Mouse (Mus musculus) layer of hippocampus, adult 9-10 months (tissue): Measurements from ENCODE around the gene Bri3bp.
"Not testable (repeated sequence)": the region's sequence is repeated elsewhere in the genome, so short reads cannot be mapped to it uniquely, and the experiment has no call there.

ENCODE experiments used
- DNase-seq: peaks from one replicate; pipeline ENCODE4 v3.0.0; 2022; ENCODE audit warnings: low spot score

The Bri3bp gene

GRCm38 (mm10) chr5:125409348-125410090 lies 31.8 kb upstream of the Bri3bp start:
- DNase-seq: no peak

- DNase-seq: peak; percentile 59
These were observed 29.3 kb upstream of the Bri3bp start for GRCm38 (mm10) chr5:125411972-125412530.

GRCm38 (mm10) chr5:125412536-125412935 lies 28.8 kb upstream of the Bri3bp start:
- not testable (repeated sequence) for DNase-seq

GRCm38 (mm10) chr5:125413763-125414162 lies 27.6 kb upstream of the Bri3bp start:
- no peak for DNase-seq

GRCm38 (mm10) chr5:125416183-125416582 lies 25.2 kb upstream of the Bri3bp start:
- no peak for DNase-seq

GRCm38 (mm10) chr5:125418636-125419035 lies 22.7 kb upstream of the Bri3bp start:
- DNase-seq: no peak

- DNase-seq: no peak
These were observed 22.2 kb upstream of the Bri3bp start for GRCm38 (mm10) chr5:125419124-125419523.

GRCm38 (mm10) chr5:125425698-125426276 lies 15.6 kb upstream of the Bri3bp start:
- DNase-seq: no peak

- no peak for DNase-seq
These were observed 15.0 kb upstream of the Bri3bp start for GRCm38 (mm10) chr5:125426343-125426742.

GRCm38 (mm10) chr5:125432324-125432723 lies 9.0 kb upstream of the Bri3bp start:
- not testable (repeated sequence) for DNase-seq

- peak; percentile 65 for DNase-seq
These were observed 7.5 kb upstream of the Bri3bp start, which contains the start of gene Dhx37 for GRCm38 (mm10) chr5:125433793-125434337. Gene Dhx37 (minus strand): TSS chr5:125434121.

GRCm38 (mm10) chr5:125434347-125434746 lies 7.0 kb upstream of the Bri3bp start:
- DNase-seq: not testable (repeated sequence)

- no peak for DNase-seq
These were observed 660 bp upstream of the Bri3bp start for GRCm38 (mm10) chr5:125440583-125441233.

- no peak for DNase-seq
These were observed 998 bp downstream of the Bri3bp start for GRCm38 (mm10) chr5:125442136-125442995.

- DNase-seq: no peak
These were observed 2.0 kb downstream of the Bri3bp start for GRCm38 (mm10) chr5:125443335-125443734.

GRCm38 (mm10) chr5:125443915-125444314 lies 2.5 kb downstream of the Bri3bp start:
- no peak for DNase-seq

GRCm38 (mm10) chr5:125444554-125444953 lies 3.2 kb downstream of the Bri3bp start:
- no peak for DNase-seq

- DNase-seq: no peak
These were observed 5.0 kb downstream of the Bri3bp start for GRCm38 (mm10) chr5:125446344-125446743.

- DNase-seq: no peak
These were observed 6.7 kb downstream of the Bri3bp start for GRCm38 (mm10) chr5:125448026-125448425.

GRCm38 (mm10) chr5:125448631-125449030 lies 7.3 kb downstream of the Bri3bp start:
- no peak for DNase-seq

- no peak for DNase-seq
These were observed 7.9 kb downstream of the Bri3bp start for GRCm38 (mm10) chr5:125449306-125449705.
